In the genomic region with DNA sequence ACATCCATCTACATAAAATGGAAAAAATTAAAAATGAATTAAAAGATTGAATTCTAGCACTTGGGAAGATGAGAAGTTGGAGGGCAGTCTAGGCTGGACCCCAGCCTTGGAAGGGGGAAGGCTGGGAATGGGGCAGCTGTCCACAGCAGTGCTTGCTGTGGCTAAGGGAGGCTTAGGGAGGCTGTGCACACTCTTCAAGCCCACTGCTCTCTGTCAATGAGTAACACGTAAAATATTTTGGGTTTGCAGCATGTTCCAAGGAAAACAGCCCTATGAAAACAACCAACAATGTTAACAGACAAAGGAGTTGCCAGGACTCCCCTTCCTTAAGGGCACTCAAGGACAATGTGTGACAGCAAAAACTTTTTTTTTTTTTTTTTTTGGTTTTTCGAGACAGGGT, we compare ENCODE assay signal across 1 mouse cellular context.
TF ChIP-seq lines count a peak whose summit lies in the region.

No protein-coding gene starts in this region.

TF ChIP-seq in myocyte, 11 proteins besides CTCF, POLR2A, EP300 and RAD21 (continued from another document):
- TF ChIP-seq E2F4 (IDR thresholded peaks at IDR 0.05; ENCODE audit: insufficient read depth): no peak
- no peak for TF ChIP-seq REST (IDR thresholded peaks at IDR 0.05; ENCODE audit: insufficient read depth, insufficient read length)
- peak in 2 of 3 experiments; percentile 92 to 94 for TF ChIP-seq MYOD1 (IDR thresholded peaks at IDR 0.05; ENCODE audit: control insufficient read depth in 1 of 3, insufficient read length in 2 of 3, low read depth in 2 of 3)
- TF ChIP-seq MAX (IDR thresholded peaks at IDR 0.05; ENCODE audit: low read depth): no peak
- no peak for TF ChIP-seq TCF12 (IDR thresholded peaks at IDR 0.05; ENCODE audit: insufficient read depth, poor library complexity, severe bottlenecking)
TF ChIP-seq in myocyte: peak in this region for 3.
